In genomic region chr1:93685401-93686244, GRCm38 (mm10) we compare ENCODE assay signal across 8 mouse cellular contexts. TPM values are rescaled to one million over a fixed set of nuclear protein-coding genes. Genes with fewer than 3 reads are reported as not detected.
A peak's percentile ranks its signal among the peaks of the same experiment; 100 is the strongest.
DNase-seq lines count a peak whose midpoint lies in the region; ATAC-seq and TF ChIP-seq lines count a peak whose summit lies in the region.

Bok (plus strand) TSS chr1:93685660.

- H3K27ac ChIP-seq in cortical plate, adult 2 months (ENCODE audit: insufficient read depth, low read length): peak within 1 kb of the TSS; percentile 24; the same call in 1 of the 2 replicates
- peak within 1 kb of the TSS; percentile 57 for H3K27ac ChIP-seq in hindbrain, embryonic 16.5 days (ENCODE audit: low read depth, low read length)

- under 1% methylated on average over 76 of the region's 78 CpGs for WGBS in hindbrain, embryonic 16.5 days

- ATAC-seq in cerebellum, adult (ENCODE audit: insufficient number of reproducible peaks, low FRiP score, low TSS enrichment): no peak
- peak; percentile 70 for ATAC-seq in hindbrain, embryonic 16.5 days

- peak within 1 kb of the TSS; percentile 29 for H3K4me3 ChIP-seq in cortical plate, adult 2 months (ENCODE audit: insufficient read depth, low read length)
- peak within 1 kb of the TSS; percentile 59 for H3K4me3 ChIP-seq in hindbrain, embryonic 16.5 days (ENCODE audit: low read length)
- peak within 1 kb of the TSS; percentile 88 for H3K4me3 ChIP-seq in megakaryocyte, embryonic 14.5 days (replicated peaks)

- H3K4me1 ChIP-seq in cortical plate, adult 2 months (ENCODE audit: control insufficient read depth, insufficient read depth, low read length): no peaks in the 10 kb centered on the region
- H3K4me1 ChIP-seq in hindbrain, embryonic 16.5 days (ENCODE audit: control insufficient read depth, insufficient read depth, low read depth, low read length): peaks cover 11% of the 10 kb centered on the region
- peaks cover 39% of the 10 kb centered on the region for H3K4me1 ChIP-seq in megakaryocyte, embryonic 14.5 days

- peak within 1 kb of the TSS; percentile 85 for H3K4me2 ChIP-seq in hindbrain, embryonic 16.5 days (ENCODE audit: low read length)

- no peaks in the 10 kb centered on the region for H3K27me3 ChIP-seq in hindbrain, embryonic 16.5 days (replicated peaks; ENCODE audit: control insufficient read depth, insufficient read depth, low read length)
- H3K27me3 ChIP-seq in megakaryocyte, embryonic 14.5 days (replicated peaks): peaks cover 80% of the 10 kb centered on the region

- intact Hi-C loops in gastrocnemius, postnatal 14 days (cut with DNase I; ENCODE audit: low total_unique reads): no loop called here
- intact Hi-C loops in left cerebral cortex, postnatal 14 days (cut with DNase I): no loop called here

- H3K36me3 ChIP-seq in hindbrain, embryonic 16.5 days (ENCODE audit: control insufficient read depth, insufficient read depth, low read length): no peaks in the 10 kb centered on the region
- H3K36me3 ChIP-seq in megakaryocyte, embryonic 14.5 days (replicated peaks; ENCODE audit: low read length): no peaks in the 10 kb centered on the region

- H3K9ac ChIP-seq in hindbrain, embryonic 16.5 days (ENCODE audit: low read depth, low read length): peak within 1 kb of the TSS; percentile 84

- no peaks in the 10 kb centered on the region for H3K9me3 ChIP-seq in hindbrain, embryonic 16.5 days (ENCODE audit: control insufficient read depth, low read length)
- peaks cover 13% of the 10 kb centered on the region for H3K9me3 ChIP-seq in megakaryocyte, embryonic 14.5 days

- no peak for TF ChIP-seq POLR2A in cortical plate, adult 2 months (IDR thresholded peaks at IDR 0.05; ENCODE audit: extremely low read depth, insufficient read depth, low read length)

- no peak for TF ChIP-seq CTCF in cortical plate, adult 2 months (IDR thresholded peaks at IDR 0.05; ENCODE audit: extremely low read depth, insufficient read depth, low read length)

- peak; percentile 35 for DNase-seq in cerebellum, adult 11 months
- peak; percentile 88 for DNase-seq in gastrocnemius, postnatal 14 days
- DNase-seq in left cerebral cortex, postnatal 14 days (ENCODE audit: low spot score in 2 of 2): peak; percentile 67 to 71
- peak; percentile 40 to 46 for DNase-seq in right cerebral cortex, postnatal 36 days (ENCODE audit: low spot score in 2 of 2)

RNA-seq across cellular contexts. Expression of gene Bok, which starts in this region (rescaled TPM):
- polyA plus RNA-seq in cortical plate, adult 2 months (2012; rRNA removed): 43.3 and 52.2 TPM in 2 replicates
- total RNA-seq in gastrocnemius, postnatal 14 days (2021): 1 to 10 TPM; 2.9 to 3.1 TPM
- polyA plus RNA-seq in hindbrain, embryonic 16.5 days (2015; fragmentation: Nextera tagmentation; extraction: Ambion mirVana): 102 and 109 TPM in 2 replicates
- 10 to 100 TPM; 19.1 to 20.5 TPM for total RNA-seq in left cerebral cortex, postnatal 14 days (2021)
- 0.84 TPM in 1 of 2 replicates, not detected in the other for polyA plus RNA-seq in megakaryocyte, embryonic 14.5 days (2012; ENCODE audit: insufficient read depth, low replicate concordance)

Comparison
In these comparisons a context has a peak if more than half of its experiments do, and no peak if none do; other contexts are left out.
1. RNA of gene Bok (total RNA-seq): 19.1 to 20.5 TPM in left cerebral cortex, postnatal 14 days; 2.9 to 3.1 TPM in gastrocnemius, postnatal 14 days; every median in the first group is over 4 times any median in the second.
2. RNA of gene Bok (polyA plus RNA-seq): 102 to 109 TPM in hindbrain, embryonic 16.5 days and 43.3 to 52.2 TPM in cortical plate, adult 2 months; 0.84 TPM in megakaryocyte, embryonic 14.5 days; every median in the first group is over 10 times any median in the second.
3. DNase-seq: peak in every context shown above with its lines; median percentile 88 in gastrocnemius, postnatal 14 days; 69 in left cerebral cortex, postnatal 14 days; 43 in right cerebral cortex, postnatal 36 days; 35 in cerebellum, adult 11 months.
4. H3K4me3 ChIP-seq: peak in every context shown above with its lines; median percentile 88 in megakaryocyte, embryonic 14.5 days; 59 in hindbrain, embryonic 16.5 days; 29 in cortical plate, adult 2 months.